ENCODE assay signal across 21 mouse cellular contexts in the genomic region with DNA sequence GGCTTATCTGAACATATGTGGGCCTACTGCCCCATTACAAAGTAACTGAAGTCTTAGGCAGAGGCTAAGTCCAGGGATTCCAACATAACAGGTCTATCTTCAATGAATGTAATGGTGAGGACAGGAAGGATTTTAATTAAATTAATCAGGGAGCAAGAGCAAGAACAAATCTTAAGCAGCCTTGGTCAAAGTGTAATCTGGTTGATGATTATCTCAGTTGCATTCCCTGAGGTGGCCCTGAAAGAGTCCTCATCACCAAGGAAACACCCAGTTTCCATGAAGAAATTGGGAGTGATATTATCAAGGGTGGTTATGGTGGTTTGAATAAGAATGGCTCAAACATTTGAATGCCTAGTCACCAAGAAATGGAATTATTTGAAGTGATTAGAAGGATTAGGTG.
DNase-seq lines count a peak whose midpoint lies in the region; ATAC-seq and TF ChIP-seq lines count a peak whose summit lies in the region.
"Had no signal": no experiment of that assay in that cellular context is flagged by ENCODE, and none has a peak within 500 bp of the region (broad histone marks: within the 10 kb centered on the region; RNA-seq: fewer than 3 reads in every experiment).

No protein-coding gene starts in this region.

- H3K4me2 ChIP-seq in kidney, embryonic 16.5 days (replicated peaks; ENCODE audit: low read depth, low read length), result no peak overlapping the region

- no peak for TF ChIP-seq POLR2A in kidney, adult 2 months (IDR thresholded peaks at IDR 0.05; ENCODE audit: low read depth, low read length)

- DNase-seq in kidney, adult 2 months, result peak; percentile 73
- no peak for DNase-seq in kidney, postnatal 4 days
- peak; percentile 19 to 23 for DNase-seq in kidney, adult 8-10 months
- DNase-seq in kidney, adult 9 months, result peak; percentile 69
- no peak for DNase-seq in kidney, adult 11 months
- DNase-seq: adrenal gland, adult 2 months; adrenal gland, adult 8-10 months; adrenal gland, postnatal 10 days; adrenal gland, postnatal 14 days; adrenal gland, postnatal 25 days; adrenal gland, postnatal 36 days; B cell, adult 2 months; cerebellum, adult 11 months; cerebellum, adult 11-12 months; cerebellum, adult 18-20 months had no signal

- no peaks in the 10 kb centered on the region for H3K4me1 ChIP-seq in kidney, adult 2 months (ENCODE audit: control insufficient read depth, insufficient read depth, low read length)
- H3K4me1 ChIP-seq in kidney, embryonic 16.5 days (ENCODE audit: insufficient read depth, low read length), result no peaks in the 10 kb centered on the region

- TF ChIP-seq CTCF in kidney, adult 2 months (conservative IDR thresholded peaks at IDR 0.05; ENCODE audit: insufficient read depth, insufficient read length, low read depth, low read length), result no peak

- no peaks in the 10 kb centered on the region for H3K27me3 ChIP-seq in kidney, adult 2 months (replicated peaks; ENCODE audit: control insufficient read depth, insufficient read depth, low read length)
- no peaks in the 10 kb centered on the region for H3K27me3 ChIP-seq in kidney, embryonic 16.5 days (ENCODE audit: insufficient read depth, low read length)
- H3K27me3 ChIP-seq: CH12.LX, Patski had no signal

- no peaks in the 10 kb centered on the region; the same call in 1 of the 2 replicates for H3K9me3 ChIP-seq in kidney, embryonic 16.5 days (ENCODE audit: low read length)
- H3K9me3 ChIP-seq: G1E had no signal

- no peak overlapping the region for H3K9ac ChIP-seq in kidney, embryonic 16.5 days (replicated peaks; ENCODE audit: low read length)

- H3K4me3 ChIP-seq in kidney, adult 2 months (ENCODE audit: insufficient read depth, low read depth, low read length), result no peak overlapping the region
- H3K4me3 ChIP-seq in kidney, embryonic 16.5 days (ENCODE audit: low read length), result no peak overlapping the region

- H3K27ac ChIP-seq in kidney, adult 2 months (ENCODE audit: insufficient read depth, low read depth, low read length), result no peak overlapping the region
- no peak overlapping the region for H3K27ac ChIP-seq in kidney, embryonic 16.5 days (ENCODE audit: low read length)

- no peak for ATAC-seq in kidney, embryonic 16.5 days (ENCODE audit: low FRiP score, low TSS enrichment)
- ATAC-seq: activated CD4-positive, CD25-positive, alpha-beta regulatory T cell, adult 4 months; CD4-positive, CD25-positive, alpha-beta regulatory T cell, adult 4 months; Patski had no signal

- no peaks in the 10 kb centered on the region for H3K36me3 ChIP-seq in kidney, adult 2 months (ENCODE audit: control insufficient read depth, insufficient read depth, low read length)
- no peaks in the 10 kb centered on the region for H3K36me3 ChIP-seq in kidney, embryonic 16.5 days (ENCODE audit: insufficient read depth, low read length)
- H3K36me3 ChIP-seq: G1E had no signal

Comparison
In these comparisons a context has a peak if more than half of its experiments do, and no peak if none do; other contexts are left out.
1. DNase-seq: peak in kidney, adult 2 months (single experiment), kidney, adult 8-10 months (2 of 2) and kidney, adult 9 months (single experiment); none in kidney, postnatal 4 days (0 of 2) and kidney, adult 11 months (single experiment).